ENCODE assay signal across 15 mouse cellular contexts in genomic region chr7:95865270-95865669, GRCm38 (mm10).
A peak's percentile ranks its signal among the peaks of the same experiment; 100 is the strongest.
DNase-seq lines count a peak whose midpoint lies in the region; ATAC-seq lines count a peak whose summit lies in the region.
"Had no signal": no experiment of that assay in that cellular context is flagged by ENCODE, and none has a peak within 500 bp of the region (broad histone marks: within the 10 kb centered on the region; RNA-seq: fewer than 3 reads in every experiment).

No protein-coding gene starts in this region.

- H3K9me3 ChIP-seq in midbrain, embryonic 14.5 days (ENCODE audit: control insufficient read depth, low read length) = no peaks in the 10 kb centered on the region; the same call in 1 of the 2 replicates
- no peaks in the 10 kb centered on the region for H3K9me3 ChIP-seq in midbrain, embryonic 15.5 days
- H3K9me3 ChIP-seq: forebrain, embryonic 12.5 days; stomach, embryonic 15.5 days had no signal

- no peaks in the 10 kb centered on the region for H3K27me3 ChIP-seq in midbrain, embryonic 14.5 days (ENCODE audit: control insufficient read depth, insufficient read depth, low read length)
- H3K27me3 ChIP-seq in midbrain, embryonic 15.5 days (replicated peaks) = no peaks in the 10 kb centered on the region
- H3K27me3 ChIP-seq: forebrain, embryonic 12.5 days; stomach, embryonic 15.5 days had no signal

- H3K4me3 ChIP-seq in midbrain, embryonic 14.5 days (replicated peaks; ENCODE audit: low read depth, low read length) = no peak overlapping the region
- no peak overlapping the region for H3K4me3 ChIP-seq in midbrain, embryonic 15.5 days
- H3K4me3 ChIP-seq: forebrain, embryonic 12.5 days; myocyte; stomach, embryonic 15.5 days had no signal

- H3K9ac ChIP-seq in midbrain, embryonic 14.5 days (replicated peaks; ENCODE audit: low read length) = no peak overlapping the region
- no peak overlapping the region for H3K9ac ChIP-seq in midbrain, embryonic 15.5 days
- H3K9ac ChIP-seq: forebrain, embryonic 12.5 days; stomach, embryonic 15.5 days had no signal

- WGBS in midbrain, embryonic 14.5 days = 55% methylated on average over 3 of the region's 3 CpGs
- WGBS in midbrain, embryonic 15.5 days = 48% methylated on average over 3 of the region's 3 CpGs

- DNase-seq in cerebellum, postnatal 10 days = peak; percentile 42 to 48
- no peak for DNase-seq in cerebellum, postnatal 25 days
- peak; percentile 8 for DNase-seq in kidney, postnatal 10 days
- no peak for DNase-seq in kidney, adult 11 months
- peak; percentile 20 for DNase-seq in midbrain, embryonic 14.5 days
- DNase-seq in forelimb bud, embryonic 11.5 days (ENCODE audit: low read depth, low spot score) = peak; percentile 12
- DNase-seq in heart, adult 11 months = no peak
- DNase-seq: B cell, adult 2 months; cerebellum, adult 11-12 months had no signal

- H3K4me1 ChIP-seq in midbrain, embryonic 14.5 days (ENCODE audit: control insufficient read depth, insufficient read depth, low read length) = no peaks in the 10 kb centered on the region
- no peaks in the 10 kb centered on the region for H3K4me1 ChIP-seq in midbrain, embryonic 15.5 days
- H3K4me1 ChIP-seq: forebrain, embryonic 12.5 days; stomach, embryonic 15.5 days had no signal

- no peak overlapping the region for H3K4me2 ChIP-seq in midbrain, embryonic 14.5 days (ENCODE audit: low read length)
- no peak overlapping the region for H3K4me2 ChIP-seq in midbrain, embryonic 15.5 days
- H3K4me2 ChIP-seq: forebrain, embryonic 12.5 days; liver, embryonic 11.5 days; stomach, embryonic 15.5 days had no signal

- no peak for ATAC-seq in midbrain, embryonic 14.5 days (ENCODE audit: low FRiP score, low TSS enrichment)
- no peak for ATAC-seq in midbrain, embryonic 15.5 days (replicated peaks)
- ATAC-seq: hindbrain, embryonic 16.5 days had no signal

- H3K27ac ChIP-seq in midbrain, embryonic 14.5 days (replicated peaks; ENCODE audit: low read depth, low read length) = no peak overlapping the region
- no peak overlapping the region for H3K27ac ChIP-seq in midbrain, embryonic 15.5 days
- H3K27ac ChIP-seq: forebrain, embryonic 12.5 days; stomach, embryonic 15.5 days had no signal

- no peaks in the 10 kb centered on the region for H3K36me3 ChIP-seq in midbrain, embryonic 14.5 days (ENCODE audit: control insufficient read depth, insufficient read depth, low read length)
- H3K36me3 ChIP-seq in midbrain, embryonic 15.5 days (replicated peaks) = no peaks in the 10 kb centered on the region
- H3K36me3 ChIP-seq: forebrain, embryonic 12.5 days; stomach, embryonic 15.5 days had no signal

Comparison
In these comparisons a context has a peak if more than half of its experiments do, and no peak if none do; other contexts are left out.
1. DNase-seq: peak in cerebellum, postnatal 10 days (2 of 2), kidney, postnatal 10 days (single experiment), midbrain, embryonic 14.5 days (single experiment) and forelimb bud, embryonic 11.5 days (single experiment); none in cerebellum, postnatal 25 days (0 of 2), kidney, adult 11 months (single experiment) and heart, adult 11 months (single experiment).